Mouse (Mus musculus) MEL (cell line): Measurements from ENCODE around the gene Sez6l2.

Source experiments
- CHD1 ChIP-seq: IDR thresholded peaks from 2 replicates; pipeline ENCODE4 v1.6.1; 2012; ENCODE audit warnings: low read depth, mild to moderate bottlenecking, inconsistent platforms, low read length, improper control_type of control experiment
- CHD2 ChIP-seq: IDR thresholded peaks from 2 replicates; pipeline ENCODE4 v1.6.1; 2011; ENCODE audit warnings: low read length, improper control_type of control experiment
- CTCF ChIP-seq, 3 experiments: IDR thresholded peaks in 2 of 3; conservative IDR thresholded peaks in 1 of 3; 2 replicates each; pipeline ENCODE4 v1.5.1; 2011 to 2012; ENCODE audit warnings: low read length in 3 of 3, low read depth in 2 of 3, mild to moderate bottlenecking in 2 of 3, improper control_type of control experiment in 1 of 3, inconsistent platforms in 1 of 3, mixed read lengths in 1 of 3, moderate library complexity in 1 of 3; ENCODE audit not compliant: control insufficient read depth in 1 of 3, insufficient read depth in 1 of 3, poor library complexity in 1 of 3, severe bottlenecking in 1 of 3
- EP300 ChIP-seq, 2 experiments: IDR thresholded peaks; 2 replicates each; pipeline ENCODE4 v1.6.1; 2011; ENCODE audit warnings: improper control_type of control experiment in 2 of 2, low read length in 2 of 2, low read depth in 1 of 2, mild to moderate bottlenecking in 1 of 2
- GATA1 ChIP-seq: IDR thresholded peaks from 2 replicates; pipeline ENCODE4 v1.6.1; 2011; ENCODE audit warnings: low read depth, low read length, improper control_type of control experiment
- JUND ChIP-seq: IDR thresholded peaks from 2 replicates; pipeline ENCODE4 v1.6.1; 2011; ENCODE audit warnings: low read depth, mild to moderate bottlenecking, improper control_type of control experiment, low read length
- KAT2A ChIP-seq: conservative IDR thresholded peaks from 2 replicates; pipeline ENCODE4 v1.6.1; 2012; ENCODE audit warnings: low read depth, low read length, improper control_type of control experiment, inconsistent platforms
- POLR2A ChIP-seq, 2 experiments: IDR thresholded peaks; 2 replicates each; pipeline ENCODE4 v1.6.1; 2011 to 2012; ENCODE audit warnings: low read length in 2 of 2, mild to moderate bottlenecking in 2 of 2, control low read depth in 1 of 2, improper control_type of control experiment in 1 of 2, low read depth in 1 of 2, moderate library complexity in 1 of 2; ENCODE audit not compliant: control insufficient read depth in 1 of 2, insufficient read depth in 1 of 2, poor library complexity in 1 of 2
- TAL1 ChIP-seq: IDR thresholded peaks from 2 replicates; pipeline ENCODE4 v1.6.1; 2012; ENCODE audit warnings: mild to moderate bottlenecking, inconsistent platforms, low read length, moderate library complexity, mixed read lengths
- TBP ChIP-seq: IDR thresholded peaks from 2 replicates; pipeline ENCODE4 v1.8.0; 2011; ENCODE audit warnings: low read depth, low read length, improper control_type of control experiment
- ZNF384 ChIP-seq: IDR thresholded peaks from 2 replicates; pipeline ENCODE4 v1.6.1; 2012; ENCODE audit warnings: low read depth, mild to moderate bottlenecking, inconsistent platforms, low read length, improper control_type of control experiment

GRCm38 (mm10) chr7:126961095-126961494 is 10.7 kb downstream of the Sez6l2 start:
- TF ChIP-seq EP300 (IDR thresholded peaks at IDR 0.05; ENCODE audit: low read depth in 1 of 2, low read length in 2 of 2) (no peak), TAL1 (no peak), CHD2 (no peak), CHD1 (no peak), TBP (no peak), CTCF (IDR thresholded peaks at IDR 0.05 in 2 of 3, conservative IDR thresholded peaks at IDR 0.05 in 1 of 3; ENCODE audit: control insufficient read depth in 1 of 3, insufficient read depth in 1 of 3, low read depth in 2 of 3, low read length in 3 of 3, poor library complexity in 1 of 3, severe bottlenecking in 1 of 3) (no peak; a peak in 1 of 6 replicates), JUND (no peak), ZNF384 (no peak), KAT2A (no peak), GATA1 (no peak), POLR2A (IDR thresholded peaks at IDR 0.05; ENCODE audit: control insufficient read depth in 1 of 2, insufficient read depth in 1 of 2, low read depth in 1 of 2, low read length in 2 of 2, poor library complexity in 1 of 2) (no peak)
